Mouse (Mus musculus) C2C12 (cell line): ENCODE results near the gene 1520401A03Rik. TPM values are rescaled to one million over a fixed set of nuclear protein-coding genes. Genes with fewer than 3 reads are reported as not detected.

Experiments
- H3K27me3 ChIP-seq: one replicate; pipeline ENCODE4 v1.6.1; 2011; ENCODE audit not compliant: control insufficient read depth, insufficient read depth, insufficient read length
- H3K36me3 ChIP-seq: one replicate; pipeline ENCODE4 v1.6.1; 2011; ENCODE audit not compliant: control insufficient read depth, insufficient read depth
- H3K4me3 ChIP-seq: one replicate; pipeline ENCODE4 v1.5.1; 2011; ENCODE audit warnings: mild to moderate bottlenecking, control low read depth; ENCODE audit not compliant: poor library complexity, insufficient read depth, severe bottlenecking
- H3K79me2 ChIP-seq: one replicate; pipeline ENCODE4 v1.6.1; 2011; ENCODE audit not compliant: control insufficient read depth, insufficient read depth
- H3K79me3 ChIP-seq: one replicate; pipeline ENCODE4 v1.6.1; 2011; ENCODE audit warnings: low read depth, control low read depth
- H3ac ChIP-seq: one replicate; pipeline ENCODE3; 2011; ENCODE audit warnings: low read depth; ENCODE audit not compliant: control insufficient read depth, insufficient read length
- CEBPB ChIP-seq: IDR thresholded peaks from one replicate; pipeline ENCODE4 v1.6.1; 2011; ENCODE audit warnings: low read depth, mild to moderate bottlenecking, control low read depth, moderate library complexity
- CTCF ChIP-seq: IDR thresholded peaks from one replicate; pipeline ENCODE4 v1.5.1; 2011; ENCODE audit not compliant: control insufficient read depth, insufficient read depth, insufficient read length
- FOSL1 ChIP-seq: IDR thresholded peaks from one replicate; pipeline ENCODE4 v1.8.0; 2011; ENCODE audit warnings: mild to moderate bottlenecking, low read length; ENCODE audit not compliant: poor library complexity, insufficient read depth, severe bottlenecking
- MAX ChIP-seq: IDR thresholded peaks from one replicate; pipeline ENCODE4 v1.6.1; 2011; ENCODE audit warnings: mild to moderate bottlenecking, control low read depth
- MYOD1 ChIP-seq: IDR thresholded peaks from one replicate; pipeline ENCODE4 v1.6.1; 2011; ENCODE audit warnings: low read depth; ENCODE audit not compliant: control insufficient read depth, insufficient read length
- MYOG ChIP-seq: IDR thresholded peaks from one replicate; pipeline ENCODE4 v1.6.1; 2011; ENCODE audit not compliant: control insufficient read depth, insufficient read length; ENCODE audit errors: extremely low read depth
- USF1 ChIP-seq: IDR thresholded peaks from one replicate; pipeline ENCODE4 v1.6.1; 2011; ENCODE audit warnings: low read depth, mild to moderate bottlenecking, control low read depth, moderate library complexity
- polyA plus RNA-seq: library from polyadenylated mRNA; unstranded; fragments of >200 nt; fragmentation: generic; extraction: Trizol; gene quantifications from one replicate; pipeline ENCODE4 v1.2.1, GENCODE M21; 2012; ENCODE audit warnings: missing spikeins

The 1520401A03Rik gene
- polyA plus RNA-seq, 1 experiment: 0.01 TPM

DNA sequence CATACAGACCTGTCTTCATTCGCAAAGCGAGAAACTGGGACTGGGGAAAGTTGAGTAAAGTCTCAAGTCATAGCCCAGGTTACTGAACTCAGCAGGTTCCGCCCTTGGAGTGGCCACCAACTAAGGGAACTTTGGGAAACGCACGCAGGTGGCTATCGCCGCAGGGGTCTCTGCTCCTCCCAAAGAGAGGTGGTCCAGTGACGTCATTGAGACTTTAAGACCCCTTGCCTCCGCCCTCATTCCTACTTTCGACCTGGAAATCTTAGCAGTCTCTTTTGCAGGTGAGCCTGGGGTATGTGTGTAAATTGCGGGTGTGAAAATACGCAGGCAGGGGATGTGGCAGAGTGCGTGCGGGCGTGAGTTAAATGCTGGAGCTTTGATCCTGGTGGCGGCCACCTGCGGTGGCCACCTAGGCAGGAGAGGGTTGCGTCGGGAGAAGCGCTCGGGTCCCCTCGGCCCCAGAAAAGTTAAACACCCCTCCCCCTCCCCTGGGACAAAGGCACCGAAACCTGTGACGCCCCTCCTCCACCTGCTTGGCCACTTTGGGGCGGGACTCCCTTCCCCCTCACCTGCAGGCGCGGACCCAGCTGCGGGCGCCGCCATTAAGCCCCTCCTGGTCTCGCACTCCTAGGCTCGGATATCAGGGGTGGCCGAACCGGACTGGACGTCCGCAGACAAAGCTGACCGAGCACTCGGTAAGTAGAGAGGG, 43.3 kb downstream of the 1520401A03Rik start, which contains the start of gene Cldn6:
TSS of gene Cldn6 (plus strand) at position 123 of the 709 bp plus-strand sequence.
- Histone ChIP-seq H3K36me3 (peaks cover 20% of the 10 kb centered on the region), H3ac (no peak within 1 kb of the TSS), H3K27me3 (no peaks in the 10 kb centered on the region), H3K79me3 (peaks cover 16% of the 10 kb centered on the region), H3K79me2 (peaks cover 30% of the 10 kb centered on the region), H3K4me3 (no peak within 1 kb of the TSS)
- TF ChIP-seq USF1 (no peak), MYOG (no peak), MAX (no peak), MYOD1 (no peak), CEBPB (no peak), FOSL1 (no peak), CTCF (no peak)

DNA sequence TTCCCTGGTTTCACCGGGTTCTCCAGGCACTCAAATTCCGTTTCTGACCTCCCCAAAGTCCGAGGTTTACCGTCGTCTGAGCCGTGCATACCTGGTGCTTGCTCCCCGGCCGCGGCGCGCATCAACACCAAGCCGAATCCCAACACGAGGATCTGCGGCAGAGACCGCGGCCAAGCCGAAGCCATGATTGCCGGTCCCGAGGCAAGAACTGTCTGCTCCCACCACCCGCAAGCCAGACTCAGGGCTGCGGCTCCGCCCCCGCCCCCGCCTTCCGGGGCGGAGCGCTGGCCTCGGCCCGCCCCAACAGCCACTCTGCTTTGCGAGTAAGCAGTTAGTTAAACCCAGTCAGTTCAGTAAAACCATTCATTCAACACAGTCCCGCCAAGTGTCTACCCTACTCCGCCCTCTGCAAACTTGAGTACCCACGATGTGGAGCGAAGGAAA, 45.3 kb downstream of the 1520401A03Rik start, which contains the start of gene Tnfrsf12a:
TSS of gene Tnfrsf12a (minus strand) at position 233 of the 444 bp plus-strand sequence.
- Histone ChIP-seq H3K36me3 (peaks cover 36% of the 10 kb centered on the region), H3ac (peak within 1 kb of the TSS; percentile 95), H3K4me3 (peak within 1 kb of the TSS; percentile 87), H3K27me3 (no peaks in the 10 kb centered on the region), H3K79me2 (peaks cover 50% of the 10 kb centered on the region), H3K79me3 (peaks cover 30% of the 10 kb centered on the region)
- TF ChIP-seq CTCF: no peak
- TF ChIP-seq MYOG: no peak
- no peak for TF ChIP-seq FOSL1

DNA sequence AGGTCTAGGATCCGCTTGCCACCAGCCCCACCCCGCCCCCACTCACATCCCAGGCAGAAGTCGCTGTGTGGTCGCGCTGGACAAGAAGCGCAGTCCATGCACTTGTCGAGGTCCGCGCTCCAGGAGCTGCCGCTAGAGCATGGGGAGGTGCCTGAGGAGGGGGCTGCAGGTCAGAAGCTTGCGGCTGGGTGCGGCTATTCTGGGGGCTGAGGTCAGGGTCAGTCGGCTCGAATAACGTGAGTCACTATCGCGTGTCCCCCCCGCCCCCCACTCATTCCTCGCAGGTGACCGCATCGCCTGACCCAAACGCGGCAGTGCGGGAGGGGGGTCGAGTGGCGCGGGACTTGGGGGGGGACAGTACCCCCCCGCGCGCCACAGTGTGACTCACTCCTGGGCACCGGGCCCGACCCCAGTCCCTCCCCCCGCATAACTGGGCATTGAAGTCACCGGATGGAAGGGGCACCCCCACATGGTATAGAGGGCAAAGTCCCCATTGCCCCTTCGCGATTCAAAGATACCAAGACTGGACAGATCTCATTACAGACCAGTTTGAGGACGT, 46.0 kb downstream of the 1520401A03Rik start:
- peak overlapping the region; percentile 95 for H3ac ChIP-seq
- H3K79me3 ChIP-seq: peaks cover 36% of the 10 kb centered on the region
- no peaks in the 10 kb centered on the region for H3K27me3 ChIP-seq
- TF ChIP-seq FOSL1: peak; percentile 34
- no peak for TF ChIP-seq USF1
- no peak for TF ChIP-seq MAX
- TF ChIP-seq MYOG: no peak
- peak; percentile 49 for TF ChIP-seq MYOD1
- no peak for TF ChIP-seq CEBPB
- TF ChIP-seq CTCF: no peak
- H3K4me3 ChIP-seq: peak overlapping the region; percentile 87
- H3K79me2 ChIP-seq: peaks cover 57% of the 10 kb centered on the region
- peaks cover 42% of the 10 kb centered on the region for H3K36me3 ChIP-seq

DNA sequence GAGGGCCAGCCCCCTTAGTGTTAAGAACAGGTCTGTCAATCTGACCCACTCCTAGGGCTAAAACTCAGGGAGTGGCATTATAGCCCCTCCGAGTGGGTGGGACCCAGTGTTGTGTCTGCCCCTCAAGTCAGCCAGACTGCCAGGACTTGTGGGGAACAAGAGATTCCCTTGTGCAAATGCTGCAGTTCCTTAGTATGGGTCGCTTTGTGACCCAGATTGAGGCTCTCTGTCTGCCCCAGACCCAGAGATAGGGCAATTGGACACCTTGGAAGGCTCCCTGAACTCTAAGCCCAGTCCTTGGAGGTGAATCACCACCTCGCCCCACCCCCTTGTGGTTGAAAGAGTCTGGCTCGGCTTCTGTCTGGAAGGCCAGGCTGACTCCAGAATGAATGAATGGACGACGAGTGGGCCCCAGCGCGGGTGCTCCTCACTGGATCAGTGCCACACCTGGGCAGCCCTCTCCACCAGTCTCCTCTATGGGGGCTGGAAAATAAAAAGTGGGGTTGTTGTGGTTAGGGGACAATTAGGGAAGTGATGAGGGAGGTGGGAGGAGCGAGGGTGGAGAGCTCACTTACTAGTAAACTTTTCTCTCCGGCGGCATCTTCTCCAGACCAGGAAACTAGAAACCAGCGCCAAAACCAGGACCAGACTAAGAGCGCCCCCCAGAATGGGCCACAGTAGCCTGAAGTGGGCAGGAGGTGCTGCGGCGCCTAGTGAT, 46.9 kb downstream of the 1520401A03Rik start:
- H3ac ChIP-seq: peak overlapping the region; percentile 90
- peaks cover 64% of the 10 kb centered on the region for H3K79me2 ChIP-seq
- no peaks in the 10 kb centered on the region for H3K27me3 ChIP-seq
- peak overlapping the region; percentile 87 for H3K4me3 ChIP-seq
- TF ChIP-seq MYOD1 (no peak), CTCF (no peak), MAX (peak; percentile 19), CEBPB (no peak), MYOG (no peak), FOSL1 (peak; percentile 17), USF1 (no peak)
- H3K79me3 ChIP-seq: peaks cover 41% of the 10 kb centered on the region
- peaks cover 49% of the 10 kb centered on the region for H3K36me3 ChIP-seq

DNA sequence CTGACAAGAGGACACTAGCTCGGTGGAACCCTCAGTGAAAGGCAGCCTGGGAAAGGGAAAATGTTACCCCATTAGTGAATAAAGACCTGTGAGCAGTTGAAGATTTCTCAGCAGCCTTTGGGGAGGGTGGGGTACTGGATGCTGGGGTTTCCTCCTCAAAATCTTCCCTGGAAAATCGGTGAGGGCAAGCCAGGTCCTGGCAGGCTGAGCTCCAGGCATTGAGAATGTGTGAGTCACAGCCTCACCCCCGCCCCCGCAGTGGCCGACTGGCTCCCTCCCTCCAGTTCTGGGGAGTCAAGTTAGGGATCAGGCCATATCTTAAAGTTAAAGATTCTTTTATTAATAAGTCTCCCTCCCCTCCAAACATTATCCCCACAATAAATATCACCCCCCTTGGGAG, 47.5 kb downstream of the 1520401A03Rik start:
- Histone ChIP-seq H3ac (peak overlapping the region; percentile 90), H3K27me3 (no peaks in the 10 kb centered on the region), H3K79me2 (peaks cover 69% of the 10 kb centered on the region), H3K36me3 (peaks cover 55% of the 10 kb centered on the region), H3K79me3 (peaks cover 43% of the 10 kb centered on the region), H3K4me3 (peak overlapping the region; percentile 87)
- no peak for TF ChIP-seq MYOG
- TF ChIP-seq USF1: no peak
